Mouse (Mus musculus): Measurements from ENCODE around the gene Ncam1.

The Ncam1 gene

GRCm38 (mm10) chr9:49504658-49505057 lies 294.1 kb downstream of the Ncam1 start:
- no peak for DNase-seq (ENCODE audit: extremely low spot score)

- DNase-seq (ENCODE audit: extremely low spot score) = no peak
Measured at GRCm38 (mm10) chr9:49502245-49502644, 296.5 kb downstream of the Ncam1 start.

GRCm38 (mm10) chr9:49499878-49500277 lies 298.8 kb downstream of the Ncam1 start:
- no peak for DNase-seq (ENCODE audit: extremely low spot score)

GRCm38 (mm10) chr9:49493979-49494649 lies 304.6 kb downstream of the Ncam1 start:
- DNase-seq (ENCODE audit: extremely low spot score) = peak; percentile 73

- DNase-seq (ENCODE audit: extremely low spot score) = no peak
Measured at GRCm38 (mm10) chr9:49490609-49491008, 308.1 kb downstream of the Ncam1 start.

GRCm38 (mm10) chr9:49488912-49489895 lies 309.5 kb downstream of the Ncam1 start:
- peak; percentile 82 for DNase-seq (ENCODE audit: extremely low spot score)

GRCm38 (mm10) chr9:49488258-49488657 lies 310.5 kb downstream of the Ncam1 start:
- no peak for DNase-seq (ENCODE audit: extremely low spot score)

- no peak for DNase-seq (ENCODE audit: extremely low spot score)
Measured at GRCm38 (mm10) chr9:49487657-49487943, 311.1 kb downstream of the Ncam1 start.

- no peak for DNase-seq (ENCODE audit: extremely low spot score)
Measured at GRCm38 (mm10) chr9:49486805-49487656, 311.7 kb downstream of the Ncam1 start.

GRCm38 (mm10) chr9:49485892-49486311 lies 312.8 kb downstream of the Ncam1 start, which contains the start of gene Ttc12:
Ttc12 (minus strand) TSS chr9:49486225.
- DNase-seq (ENCODE audit: extremely low spot score) = peak; percentile 89

- peak; percentile 67 for DNase-seq (ENCODE audit: extremely low spot score)
Measured at GRCm38 (mm10) chr9:49485250-49485891, 313.4 kb downstream of the Ncam1 start.

- DNase-seq (ENCODE audit: extremely low spot score) = peak; percentile 9
Measured at GRCm38 (mm10) chr9:49483316-49483715, 315.4 kb downstream of the Ncam1 start.

- DNase-seq (ENCODE audit: extremely low spot score) = no peak
Measured at GRCm38 (mm10) chr9:49472126-49472525, 326.6 kb downstream of the Ncam1 start.

GRCm38 (mm10) chr9:49470946-49471345 lies 327.8 kb downstream of the Ncam1 start:
- no peak for DNase-seq (ENCODE audit: extremely low spot score)

- no peak for DNase-seq (ENCODE audit: extremely low spot score)
Measured at GRCm38 (mm10) chr9:49470006-49470405, 328.7 kb downstream of the Ncam1 start.

- no peak for DNase-seq (ENCODE audit: extremely low spot score)
Measured at GRCm38 (mm10) chr9:49456136-49456535, 342.6 kb downstream of the Ncam1 start.

GRCm38 (mm10) chr9:49452396-49452795 lies 346.3 kb downstream of the Ncam1 start:
- no peak for DNase-seq (ENCODE audit: extremely low spot score)

Measured in embryo, embryonic 9.5 days (tissue).